Mouse (Mus musculus) liver, embryonic 15.5 days (tissue): ENCODE results near the gene Ankrd9. TPM values are rescaled to one million over a fixed set of nuclear protein-coding genes. Genes with fewer than 3 reads are reported as not detected.
A peak's percentile ranks its signal among the peaks of the same experiment; 100 is the strongest.

ENCODE experiments used
- ATAC-seq: fragments of 200-750 bp; cut with Nextera tagmentation; 2 replicates; pipeline ENCODE4 v1.8.0; 2017; ENCODE audit warnings: moderate number of reproducible peaks, mild to moderate bottlenecking, moderate library complexity; ENCODE audit not compliant: insufficient read depth
- H3K27ac ChIP-seq: fragments of 300-500 bp; sonication (generic); replicated peaks from 2 replicates; pipeline ENCODE4 v1.5.1; 2015; ENCODE audit warnings: mild to moderate bottlenecking, inconsistent platforms
- H3K27me3 ChIP-seq: fragments of 300-500 bp; sonication (generic); 2 replicates; pipeline ENCODE4 v1.6.1; 2015; ENCODE audit warnings: mild to moderate bottlenecking, inconsistent platforms
- H3K36me3 ChIP-seq: fragments of 300-500 bp; sonication (generic); replicated peaks from 2 replicates; pipeline ENCODE4 v1.6.1; 2015; ENCODE audit warnings: moderate library complexity, mild to moderate bottlenecking, inconsistent platforms
- H3K4me1 ChIP-seq: fragments of 300-500 bp; sonication (generic); replicated peaks from 2 replicates; pipeline ENCODE4 v1.6.1; 2015; ENCODE audit warnings: inconsistent platforms
- H3K4me2 ChIP-seq: fragments of 300-500 bp; sonication (generic); 2 replicates; pipeline ENCODE4 v1.6.1; 2015; ENCODE audit warnings: moderate library complexity, mild to moderate bottlenecking, inconsistent platforms
- H3K4me3 ChIP-seq: fragments of 300-500 bp; sonication (generic); replicated peaks from 2 replicates; pipeline ENCODE4 v1.5.1; 2015; ENCODE audit warnings: mild to moderate bottlenecking, inconsistent platforms
- H3K9ac ChIP-seq: fragments of 300-500 bp; sonication (generic); 2 replicates; pipeline ENCODE4 v1.6.1; 2015; ENCODE audit warnings: moderate library complexity, mild to moderate bottlenecking, inconsistent platforms
- H3K9me3 ChIP-seq: fragments of 300-500 bp; sonication (generic); replicated peaks from 2 replicates; pipeline ENCODE4 v1.6.1; 2016; ENCODE audit warnings: inconsistent platforms
- WGBS: fragments of 180-500 bp; shearing (Covaris S2); methylation state at CpG from one replicate; pipeline ENCODE4 v1.1.7; 2015; ENCODE audit warnings: mixed read lengths; ENCODE audit not compliant: insufficient replicate concordance; 5-methylcytosine and 5-hydroxymethylcytosine counted together
- polyA plus RNA-seq: library from polyadenylated mRNA; unstranded; fragments of >200 nt; fragmentation: Nextera tagmentation; extraction: Ambion mirVana; gene quantifications from 2 replicates; pipeline ENCODE4 v1.2.1, GENCODE M21; 2015

Ankrd9 gene
- polyA plus RNA-seq, 1 experiment from 2014 or later = 63.5 TPM

GRCm38 (mm10) chr12:110961973-110962372 lies 16.9 kb downstream of the Ankrd9 start:
- peaks cover 26% of the 10 kb centered on the region for H3K4me1 ChIP-seq
- no peaks in the 10 kb centered on the region for H3K9me3 ChIP-seq
- H3K9ac ChIP-seq = no peak overlapping the region
- no peak for ATAC-seq
- no peaks in the 10 kb centered on the region for H3K27me3 ChIP-seq
- peaks cover 11% of the 10 kb centered on the region; the same call in 1 of the 2 replicates for H3K36me3 ChIP-seq
- H3K27ac ChIP-seq = no peak overlapping the region
- H3K4me3 ChIP-seq = no peak overlapping the region
- H3K4me2 ChIP-seq = no peak overlapping the region
- 57% methylated on average over 2 of the region's 2 CpGs for WGBS

GRCm38 (mm10) chr12:110954351-110954991 lies 24.4 kb downstream of the Ankrd9 start:
- no peak for ATAC-seq
- Histone ChIP-seq H3K4me3 (no peak overlapping the region), H3K27ac (peak overlapping the region; percentile 70), H3K9me3 (no peaks in the 10 kb centered on the region), H3K4me2 (no peak overlapping the region), H3K9ac (0 out of 2 replicates have a peak overlapping the region, but pooled peaks have one; percentile 10), H3K27me3 (no peaks in the 10 kb centered on the region), H3K4me1 (peaks cover 39% of the 10 kb centered on the region), H3K36me3 (peaks cover 12% of the 10 kb centered on the region)
- WGBS = 84% methylated on average over 4 of the region's 4 CpGs

GRCm38 (mm10) chr12:110953900-110954299 lies 24.9 kb downstream of the Ankrd9 start:
- H3K4me3 ChIP-seq = no peak overlapping the region
- H3K4me2 ChIP-seq = peak overlapping the region; percentile 29; the same call in 1 of the 2 replicates
- H3K27ac ChIP-seq = peak overlapping the region; percentile 83
- no peak overlapping the region for H3K9ac ChIP-seq
- H3K9me3 ChIP-seq = no peaks in the 10 kb centered on the region
- H3K4me1 ChIP-seq = peaks cover 39% of the 10 kb centered on the region
- H3K27me3 ChIP-seq = no peaks in the 10 kb centered on the region
- peaks cover 8% of the 10 kb centered on the region for H3K36me3 ChIP-seq
- 12% methylated on average over 2 of the region's 2 CpGs for WGBS
- ATAC-seq = no peak; the same call in 1 of the 2 replicates

- Histone ChIP-seq H3K4me1 (peaks cover 43% of the 10 kb centered on the region), H3K27me3 (no peaks in the 10 kb centered on the region), H3K9ac (0 out of 2 replicates have a peak overlapping the region, but pooled peaks have one; percentile 9), H3K4me2 (peak overlapping the region; percentile 29; the same call in 1 of the 2 replicates), H3K9me3 (no peaks in the 10 kb centered on the region), H3K4me3 (no peak overlapping the region), H3K36me3 (peaks cover 8% of the 10 kb centered on the region), H3K27ac (peak overlapping the region; percentile 83)
- 67% methylated on average over 3 of the region's 3 CpGs for WGBS
- peak; percentile 82 for ATAC-seq
Observed at GRCm38 (mm10) chr12:110953443-110953842, 25.4 kb downstream of the Ankrd9 start.

GRCm38 (mm10) chr12:110952628-110953385 lies 26.0 kb downstream of the Ankrd9 start:
- peaks cover 50% of the 10 kb centered on the region for H3K4me1 ChIP-seq
- H3K4me3 ChIP-seq = no peak overlapping the region
- no peaks in the 10 kb centered on the region for H3K9me3 ChIP-seq
- peaks cover 12% of the 10 kb centered on the region for H3K36me3 ChIP-seq
- H3K9ac ChIP-seq = 0 out of 2 replicates have a peak overlapping the region, but pooled peaks have one; percentile 9
- WGBS = 78% methylated on average over 6 of the region's 6 CpGs
- no peaks in the 10 kb centered on the region for H3K27me3 ChIP-seq
- H3K4me2 ChIP-seq = peak overlapping the region; percentile 29; the same call in 1 of the 2 replicates
- H3K27ac ChIP-seq = peak overlapping the region; percentile 83
- no peak for ATAC-seq

- no peaks in the 10 kb centered on the region for H3K27me3 ChIP-seq
- no peaks in the 10 kb centered on the region for H3K9me3 ChIP-seq
- H3K27ac ChIP-seq = peak overlapping the region; percentile 83
- ATAC-seq = peak; percentile 67
- no peak overlapping the region for H3K4me2 ChIP-seq
- 52% methylated on average over 7 of the region's 7 CpGs for WGBS
- peaks cover 53% of the 10 kb centered on the region for H3K4me1 ChIP-seq
- H3K4me3 ChIP-seq = no peak overlapping the region
- no peak overlapping the region for H3K9ac ChIP-seq
- peaks cover 19% of the 10 kb centered on the region for H3K36me3 ChIP-seq
Observed at GRCm38 (mm10) chr12:110951236-110951635, 27.6 kb downstream of the Ankrd9 start.

GRCm38 (mm10) chr12:110950151-110950550 lies 28.7 kb downstream of the Ankrd9 start:
- WGBS = 80% methylated on average over 4 of the region's 4 CpGs
- Histone ChIP-seq H3K4me3 (no peak overlapping the region), H3K27ac (no peak overlapping the region), H3K27me3 (no peaks in the 10 kb centered on the region), H3K4me1 (peaks cover 53% of the 10 kb centered on the region), H3K9me3 (no peaks in the 10 kb centered on the region), H3K4me2 (no peak overlapping the region), H3K36me3 (peaks cover 24% of the 10 kb centered on the region), H3K9ac (no peak overlapping the region)
- no peak for ATAC-seq

GRCm38 (mm10) chr12:110949410-110949809 lies 29.4 kb downstream of the Ankrd9 start:
- peaks cover 26% of the 10 kb centered on the region for H3K36me3 ChIP-seq
- H3K27me3 ChIP-seq = no peaks in the 10 kb centered on the region
- no peaks in the 10 kb centered on the region for H3K9me3 ChIP-seq
- 90% methylated on average over 1 of the region's 1 CpGs for WGBS
- peaks cover 50% of the 10 kb centered on the region for H3K4me1 ChIP-seq
- H3K27ac ChIP-seq = peak overlapping the region; percentile 9; the same call in 1 of the 2 replicates
- H3K9ac ChIP-seq = no peak overlapping the region
- H3K4me3 ChIP-seq = no peak overlapping the region
- ATAC-seq = no peak
- H3K4me2 ChIP-seq = no peak overlapping the region

GRCm38 (mm10) chr12:110948910-110949201 lies 30.0 kb downstream of the Ankrd9 start:
- H3K36me3 ChIP-seq = peaks cover 26% of the 10 kb centered on the region
- ATAC-seq = no peak
- H3K27me3 ChIP-seq = no peaks in the 10 kb centered on the region
- no peak overlapping the region for H3K4me2 ChIP-seq
- peaks cover 44% of the 10 kb centered on the region for H3K4me1 ChIP-seq
- H3K9me3 ChIP-seq = no peaks in the 10 kb centered on the region
- peak overlapping the region; percentile 9; the same call in 1 of the 2 replicates for H3K27ac ChIP-seq
- no peak overlapping the region for H3K4me3 ChIP-seq
- 0 out of 2 replicates have a peak overlapping the region, but pooled peaks have one; percentile 3 for H3K9ac ChIP-seq
- 82% methylated on average over 3 of the region's 3 CpGs for WGBS

GRCm38 (mm10) chr12:110948082-110948909 lies 30.5 kb downstream of the Ankrd9 start:
- H3K9ac ChIP-seq = 0 out of 2 replicates have a peak overlapping the region, but pooled peaks have one; percentile 3
- H3K27me3 ChIP-seq = no peaks in the 10 kb centered on the region
- peak overlapping the region; percentile 9; the same call in 1 of the 2 replicates for H3K27ac ChIP-seq
- ATAC-seq = 0 out of 2 replicates have a peak, but pooled peaks have one; percentile 29
- no peak overlapping the region for H3K4me2 ChIP-seq
- H3K36me3 ChIP-seq = peaks cover 26% of the 10 kb centered on the region
- 64% methylated on average over 6 of the region's 6 CpGs for WGBS
- no peak overlapping the region for H3K4me3 ChIP-seq
- H3K9me3 ChIP-seq = no peaks in the 10 kb centered on the region
- peaks cover 38% of the 10 kb centered on the region for H3K4me1 ChIP-seq
